10 mouse cellular contexts compared by ENCODE assay signal in genomic region chr10:78019291-78019690, GRCm38 (mm10). TPM values are rescaled to one million over a fixed set of nuclear protein-coding genes. Genes with fewer than 3 reads are reported as not detected.
DNase-seq lines count a peak whose midpoint lies in the region; ATAC-seq and TF ChIP-seq lines count a peak whose summit lies in the region.
"Had no signal": no experiment of that assay in that cellular context is flagged by ENCODE, and none has a peak within 500 bp of the region (broad histone marks: within the 10 kb centered on the region; RNA-seq: fewer than 3 reads in every experiment).

No protein-coding gene starts in this region.

- no peak for TF ChIP-seq EP300 in stomach, postnatal 0 days (optimal IDR thresholded peaks at IDR 0.05)

- no peaks in the 10 kb centered on the region for H3K9me3 ChIP-seq in heart, embryonic 15.5 days (replicated peaks)
- H3K9me3 ChIP-seq in midbrain, embryonic 10.5 days (replicated peaks): no peaks in the 10 kb centered on the region; the same call in 1 of the 2 replicates
- H3K9me3 ChIP-seq in midbrain, embryonic 14.5 days (ENCODE audit: control insufficient read depth, low read length): no peaks in the 10 kb centered on the region
- H3K9me3 ChIP-seq in liver, embryonic 13.5 days (replicated peaks): no peaks in the 10 kb centered on the region
- H3K9me3 ChIP-seq in stomach, postnatal 0 days (ENCODE audit: control insufficient read depth, low read length): no peaks in the 10 kb centered on the region

- no peaks in the 10 kb centered on the region for H3K27me3 ChIP-seq in heart, embryonic 15.5 days
- H3K27me3 ChIP-seq in midbrain, embryonic 10.5 days (ENCODE audit: low read depth, poor library complexity, severe bottlenecking): no peaks in the 10 kb centered on the region
- no peaks in the 10 kb centered on the region for H3K27me3 ChIP-seq in midbrain, embryonic 14.5 days (ENCODE audit: control insufficient read depth, insufficient read depth, low read length)
- 0 out of 2 replicates have a peak, but pooled peaks cover 8% of the 10 kb centered on the region for H3K27me3 ChIP-seq in liver, embryonic 13.5 days
- H3K27me3 ChIP-seq in stomach, postnatal 0 days (ENCODE audit: control insufficient read depth, insufficient read depth, low read length): no peaks in the 10 kb centered on the region

- H3K4me3 ChIP-seq in heart, embryonic 15.5 days: no peak overlapping the region; the same call in 1 of the 2 replicates
- H3K4me3 ChIP-seq in midbrain, embryonic 10.5 days: peak overlapping the region; percentile 46
- no peak overlapping the region for H3K4me3 ChIP-seq in midbrain, embryonic 14.5 days (replicated peaks; ENCODE audit: low read depth, low read length)
- H3K4me3 ChIP-seq in liver, embryonic 13.5 days (replicated peaks): no peak overlapping the region; the same call in 1 of the 2 replicates
- H3K4me3 ChIP-seq in stomach, postnatal 0 days (ENCODE audit: low read depth, low read length): no peak overlapping the region

- H3K27ac ChIP-seq in heart, embryonic 15.5 days: no peak overlapping the region
- no peak overlapping the region for H3K27ac ChIP-seq in midbrain, embryonic 10.5 days (replicated peaks)
- no peak overlapping the region for H3K27ac ChIP-seq in midbrain, embryonic 14.5 days (replicated peaks; ENCODE audit: low read depth, low read length)
- no peak overlapping the region for H3K27ac ChIP-seq in liver, embryonic 13.5 days
- H3K27ac ChIP-seq in stomach, postnatal 0 days (replicated peaks): no peak overlapping the region

- no peaks in the 10 kb centered on the region for H3K36me3 ChIP-seq in heart, embryonic 15.5 days
- H3K36me3 ChIP-seq in midbrain, embryonic 10.5 days: no peaks in the 10 kb centered on the region
- no peaks in the 10 kb centered on the region for H3K36me3 ChIP-seq in midbrain, embryonic 14.5 days (ENCODE audit: control insufficient read depth, insufficient read depth, low read length)
- no peaks in the 10 kb centered on the region for H3K36me3 ChIP-seq in liver, embryonic 13.5 days
- H3K36me3 ChIP-seq in stomach, postnatal 0 days (ENCODE audit: control insufficient read depth, insufficient read depth, low read length): no peaks in the 10 kb centered on the region

- peak overlapping the region; percentile 64 for H3K4me2 ChIP-seq in heart, embryonic 15.5 days
- H3K4me2 ChIP-seq in midbrain, embryonic 14.5 days (ENCODE audit: low read length): no peak overlapping the region
- H3K4me2 ChIP-seq in liver, embryonic 13.5 days: peak overlapping the region; percentile 61; the same call in 1 of the 2 replicates
- H3K4me2 ChIP-seq in stomach, postnatal 0 days (replicated peaks; ENCODE audit: low read depth): no peak overlapping the region

- H3K4me1 ChIP-seq in heart, embryonic 15.5 days (replicated peaks): peaks cover 4% of the 10 kb centered on the region; the same call in 1 of the 2 replicates
- peaks cover 3% of the 10 kb centered on the region for H3K4me1 ChIP-seq in midbrain, embryonic 10.5 days
- no peaks in the 10 kb centered on the region for H3K4me1 ChIP-seq in midbrain, embryonic 14.5 days (ENCODE audit: control insufficient read depth, insufficient read depth, low read length)
- peaks cover 15% of the 10 kb centered on the region for H3K4me1 ChIP-seq in liver, embryonic 13.5 days (replicated peaks)
- H3K4me1 ChIP-seq in stomach, postnatal 0 days (replicated peaks; ENCODE audit: control insufficient read depth, insufficient read depth): no peaks in the 10 kb centered on the region

- WGBS in heart, embryonic 15.5 days: 78% methylated on average over 4 of the region's 4 CpGs
- 87% methylated on average over 4 of the region's 4 CpGs for WGBS in midbrain, embryonic 10.5 days
- 73% methylated on average over 4 of the region's 4 CpGs for WGBS in midbrain, embryonic 14.5 days
- 77% methylated on average over 4 of the region's 4 CpGs for WGBS in liver, embryonic 13.5 days (ENCODE audit: insufficient replicate concordance)
- WGBS in stomach, postnatal 0 days: 84% methylated on average over 4 of the region's 4 CpGs

- H3K9ac ChIP-seq in heart, embryonic 15.5 days: 0 out of 2 replicates have a peak overlapping the region, but pooled peaks have one; percentile 1
- H3K9ac ChIP-seq in midbrain, embryonic 14.5 days (replicated peaks; ENCODE audit: low read length): no peak overlapping the region
- no peak overlapping the region for H3K9ac ChIP-seq in liver, embryonic 13.5 days
- H3K9ac ChIP-seq in stomach, postnatal 0 days (ENCODE audit: low read length): no peak overlapping the region

- TF ChIP-seq CTCF in stomach, postnatal 0 days (IDR thresholded peaks at IDR 0.05; ENCODE audit: low read depth): no peak

- no peak for DNase-seq in heart, adult 8-10 months (ENCODE audit: low spot score)
- no peak for DNase-seq in midbrain, embryonic 10.5 days (ENCODE audit: low spot score)
- no peak for DNase-seq in midbrain, embryonic 14.5 days
- no peak for DNase-seq in liver, embryonic 13.5 days
- DNase-seq in stomach, postnatal 0 days (ENCODE audit: low spot score): no peak
- no peak for DNase-seq in adrenal gland, postnatal 10 days
- no peak for DNase-seq in urinary bladder, postnatal 4 days (ENCODE audit: low spot score in 2 of 2)

- 0 out of 2 replicates have a peak, but pooled peaks have one; percentile 55 for ATAC-seq in heart, embryonic 15.5 days (replicated peaks; ENCODE audit: insufficient number of reproducible peaks, insufficient read depth, low FRiP score, low read depth)
- ATAC-seq in midbrain, embryonic 14.5 days (ENCODE audit: low FRiP score, low TSS enrichment): no peak
- ATAC-seq in liver, embryonic 13.5 days (ENCODE audit: low read depth): peak; percentile 26; the same call in 1 of the 2 replicates
- 0 out of 2 replicates have a peak, but pooled peaks have one; percentile 21 for ATAC-seq in stomach, postnatal 0 days (ENCODE audit: low FRiP score, low TSS enrichment)

RNA-seq across cellular contexts. Expression of gene Pfkl, which starts 9.4 kb away (rescaled TPM):
- polyA plus RNA-seq in heart, embryonic 15.5 days (2015; fragmentation: Nextera tagmentation; extraction: Ambion mirVana): 167 and 185 TPM in 2 replicates
- total RNA-seq in heart, adult 8-10 months (2022): 100 to 1,000 TPM; 124 to 159 (median 130) TPM
- polyA plus RNA-seq in midbrain, embryonic 10.5 days (2016; fragmentation: Nextera tagmentation; extraction: Ambion mirVana): 203 and 242 TPM in 2 replicates
- 88.0 and 97.8 TPM in 2 replicates for polyA plus RNA-seq in midbrain, embryonic 14.5 days (2014; fragmentation: Nextera tagmentation; extraction: Ambion mirVana)
- polyA plus RNA-seq in liver, embryonic 13.5 days (2015; fragmentation: Nextera tagmentation; extraction: Ambion mirVana): 94.0 and 98.3 TPM in 2 replicates
- 82.4 and 86.1 TPM in 2 replicates for polyA plus RNA-seq in stomach, postnatal 0 days (2015; fragmentation: Nextera tagmentation; extraction: Ambion mirVana)
- total RNA-seq in adrenal gland, postnatal 10 days (2021): 100 to 1,000 TPM; 142 to 172 TPM

RNA-seq across cellular contexts. Expression of gene Dnmt3l, which starts 22.5 kb away (rescaled TPM):
- not detected in 2 replicates for polyA plus RNA-seq in heart, embryonic 15.5 days (2015; fragmentation: Nextera tagmentation; extraction: Ambion mirVana)
- total RNA-seq in heart, adult 8-10 months (2022): under 1 TPM in 2 of 4 experiments, not detected in 2; 0.38 to 0.65 TPM
- polyA plus RNA-seq in midbrain, embryonic 10.5 days (2016; fragmentation: Nextera tagmentation; extraction: Ambion mirVana): 0.12 and 0.14 TPM in 2 replicates
- not detected in 2 replicates for polyA plus RNA-seq in midbrain, embryonic 14.5 days (2014; fragmentation: Nextera tagmentation; extraction: Ambion mirVana)
- polyA plus RNA-seq in liver, embryonic 13.5 days (2015; fragmentation: Nextera tagmentation; extraction: Ambion mirVana): not detected in 2 replicates
- polyA plus RNA-seq in stomach, postnatal 0 days (2015; fragmentation: Nextera tagmentation; extraction: Ambion mirVana): 0.65 and 1.1 TPM in 2 replicates
- 1 to 10 TPM; 2.4 to 6.4 TPM for total RNA-seq in adrenal gland, postnatal 10 days (2021)
- total RNA-seq: gastrocnemius, postnatal 14 days; left cerebral cortex, postnatal 4 days had no signal

RNA-seq across cellular contexts. Expression of gene Aire, which starts 24.1 kb away (rescaled TPM):
- polyA plus RNA-seq in heart, embryonic 15.5 days (2015; fragmentation: Nextera tagmentation; extraction: Ambion mirVana): 0.16 and 1.5 TPM in 2 replicates
- not detected for total RNA-seq in heart, adult 8-10 months (2022)
- 0.12 and 0.19 TPM in 2 replicates for polyA plus RNA-seq in midbrain, embryonic 10.5 days (2016; fragmentation: Nextera tagmentation; extraction: Ambion mirVana)
- polyA plus RNA-seq in midbrain, embryonic 14.5 days (2014; fragmentation: Nextera tagmentation; extraction: Ambion mirVana): 0.09 TPM in 1 of 2 replicates, not detected in the other
- not detected in 2 replicates for polyA plus RNA-seq in liver, embryonic 13.5 days (2015; fragmentation: Nextera tagmentation; extraction: Ambion mirVana)
- polyA plus RNA-seq in stomach, postnatal 0 days (2015; fragmentation: Nextera tagmentation; extraction: Ambion mirVana): 0.10 and 0.11 TPM in 2 replicates
- under 1 TPM in 1 of 2 experiments, not detected in 1; 0.12 TPM for total RNA-seq in adrenal gland, postnatal 10 days (2021)
- total RNA-seq: gastrocnemius, postnatal 14 days had no signal

RNA-seq across cellular contexts. Expression of gene 1810043G02Rik, which starts 41.0 kb away (rescaled TPM):
- 16.7 and 20.8 TPM in 2 replicates for polyA plus RNA-seq in heart, embryonic 15.5 days (2015; fragmentation: Nextera tagmentation; extraction: Ambion mirVana)
- total RNA-seq in heart, adult 8-10 months (2022): 10 to 100 TPM; 10.7 to 13.5 (median 12.2) TPM
- polyA plus RNA-seq in midbrain, embryonic 10.5 days (2016; fragmentation: Nextera tagmentation; extraction: Ambion mirVana): 39.6 and 39.8 TPM in 2 replicates
- 41.0 and 45.3 TPM in 2 replicates for polyA plus RNA-seq in midbrain, embryonic 14.5 days (2014; fragmentation: Nextera tagmentation; extraction: Ambion mirVana)
- 4.6 and 5.7 TPM in 2 replicates for polyA plus RNA-seq in liver, embryonic 13.5 days (2015; fragmentation: Nextera tagmentation; extraction: Ambion mirVana)
- polyA plus RNA-seq in stomach, postnatal 0 days (2015; fragmentation: Nextera tagmentation; extraction: Ambion mirVana): 16.1 and 18.8 TPM in 2 replicates
- 10 to 100 TPM; 15.7 to 21.4 TPM for total RNA-seq in adrenal gland, postnatal 10 days (2021)

RNA-seq across cellular contexts. Expression of gene Trpm2, which starts 48.9 kb away (rescaled TPM):
- 0.34 and 2.5 TPM in 2 replicates for polyA plus RNA-seq in heart, embryonic 15.5 days (2015; fragmentation: Nextera tagmentation; extraction: Ambion mirVana)
- total RNA-seq in heart, adult 8-10 months (2022): 1 to 10 TPM in 1 of 4 experiments, under 1 TPM in 3; 0.44 to 1.8 (median 0.61) TPM
- polyA plus RNA-seq in midbrain, embryonic 10.5 days (2016; fragmentation: Nextera tagmentation; extraction: Ambion mirVana): 0.84 and 0.88 TPM in 2 replicates
- 3.6 TPM in 2 replicates for polyA plus RNA-seq in midbrain, embryonic 14.5 days (2014; fragmentation: Nextera tagmentation; extraction: Ambion mirVana)
- polyA plus RNA-seq in liver, embryonic 13.5 days (2015; fragmentation: Nextera tagmentation; extraction: Ambion mirVana): 0.73 and 0.94 TPM in 2 replicates
- 0.61 and 0.85 TPM in 2 replicates for polyA plus RNA-seq in stomach, postnatal 0 days (2015; fragmentation: Nextera tagmentation; extraction: Ambion mirVana)
- 1 to 10 TPM; 2.3 to 2.8 TPM for total RNA-seq in adrenal gland, postnatal 10 days (2021)

Comparison
In these comparisons a context has a peak if more than half of its experiments do, and no peak if none do; other contexts are left out.
1. H3K4me2 ChIP-seq: peak in heart, embryonic 15.5 days (single experiment) and liver, embryonic 13.5 days (single experiment); none in midbrain, embryonic 14.5 days (single experiment) and stomach, postnatal 0 days (single experiment).